Mouse (Mus musculus) intestine, embryonic 15.5 days (tissue): ENCODE results near the gene Fastk. TPM values are rescaled to one million over a fixed set of nuclear protein-coding genes. Genes with fewer than 3 reads are reported as not detected.

Source experiments
- ATAC-seq: fragments of 200-750 bp; cut with Nextera tagmentation; 2 replicates; pipeline ENCODE4 v1.8.0; 2017; ENCODE audit warnings: moderate TSS enrichment, moderate library complexity
- H3K27ac ChIP-seq: fragments of 300-500 bp; sonication (generic); 2 replicates; pipeline ENCODE4 v1.5.1; 2015; ENCODE audit warnings: mild to moderate bottlenecking, inconsistent platforms
- H3K27me3 ChIP-seq: fragments of 300-500 bp; sonication (generic); replicated peaks from 2 replicates; pipeline ENCODE4 v1.6.1; 2015; ENCODE audit warnings: inconsistent platforms
- H3K36me3 ChIP-seq: fragments of 300-500 bp; sonication (generic); 2 replicates; pipeline ENCODE4 v1.6.1; 2015; ENCODE audit warnings: inconsistent platforms
- H3K4me1 ChIP-seq: fragments of 300-500 bp; sonication (generic); replicated peaks from 2 replicates; pipeline ENCODE4 v1.6.1; 2015; ENCODE audit warnings: inconsistent platforms
- H3K4me2 ChIP-seq: fragments of 300-500 bp; sonication (generic); replicated peaks from 2 replicates; pipeline ENCODE4 v1.6.1; 2015; ENCODE audit warnings: mild to moderate bottlenecking, inconsistent platforms
- H3K4me3 ChIP-seq: fragments of 300-500 bp; sonication (generic); replicated peaks from 2 replicates; pipeline ENCODE4 v1.5.1; 2015; ENCODE audit warnings: inconsistent platforms
- H3K9ac ChIP-seq: fragments of 300-500 bp; sonication (generic); 2 replicates; pipeline ENCODE4 v1.6.1; 2015; ENCODE audit warnings: inconsistent platforms
- H3K9me3 ChIP-seq: fragments of 300-500 bp; sonication (generic); 2 replicates; pipeline ENCODE4 v1.6.1; 2016; ENCODE audit warnings: inconsistent platforms
- WGBS: fragments of 180-500 bp; shearing (Covaris S2); methylation state at CpG from one replicate; pipeline ENCODE4 v1.1.7; 2015; 5-methylcytosine and 5-hydroxymethylcytosine counted together
- polyA plus RNA-seq: library from polyadenylated mRNA; unstranded; fragments of >200 nt; fragmentation: Nextera tagmentation; extraction: Ambion mirVana; gene quantifications from 2 replicates; pipeline ENCODE4 v1.2.1, GENCODE M21; 2015

The Fastk gene
- polyA plus RNA-seq, 1 experiment from 2014 or later: 104 TPM

GRCm38 (mm10) chr5:24426556-24427284 is 18.4 kb downstream of the Fastk start:
- Histone ChIP-seq H3K4me3 (peak overlapping the region; percentile 62), H3K36me3 (peaks cover 25% of the 10 kb centered on the region), H3K9ac (peak overlapping the region; percentile 57), H3K4me2 (peak overlapping the region; percentile 81), H3K27me3 (no peaks in the 10 kb centered on the region), H3K4me1 (peaks cover 38% of the 10 kb centered on the region), H3K27ac (peak overlapping the region; percentile 84), H3K9me3 (no peaks in the 10 kb centered on the region)
- no peak for ATAC-seq
- WGBS: 12% methylated on average over 9 of the region's 9 CpGs

GRCm38 (mm10) chr5:24426037-24426432 is 19.1 kb downstream of the Fastk start:
- ATAC-seq: no peak
- Histone ChIP-seq H3K36me3 (peaks cover 18% of the 10 kb centered on the region), H3K4me3 (peak overlapping the region; percentile 62), H3K27me3 (no peaks in the 10 kb centered on the region), H3K4me2 (peak overlapping the region; percentile 81), H3K9me3 (no peaks in the 10 kb centered on the region), H3K4me1 (peaks cover 38% of the 10 kb centered on the region), H3K27ac (peak overlapping the region; percentile 90), H3K9ac (peak overlapping the region; percentile 57)
- WGBS: 1% methylated on average over 10 of the region's 10 CpGs

- Histone ChIP-seq H3K9ac (peak overlapping the region; percentile 57), H3K27me3 (no peaks in the 10 kb centered on the region), H3K9me3 (no peaks in the 10 kb centered on the region), H3K4me2 (peak overlapping the region; percentile 81), H3K4me1 (peaks cover 38% of the 10 kb centered on the region), H3K36me3 (peaks cover 13% of the 10 kb centered on the region), H3K4me3 (peak overlapping the region; percentile 62), H3K27ac (peak overlapping the region; percentile 90)
- WGBS: under 1% methylated on average over 29 of the region's 30 CpGs
- ATAC-seq: 0 out of 2 replicates have a peak, but pooled peaks have one; percentile 2
Measured at GRCm38 (mm10) chr5:24425421-24426036, 19.6 kb downstream of the Fastk start.

GRCm38 (mm10) chr5:24424861-24425411 is 20.2 kb downstream of the Fastk start:
- Histone ChIP-seq H3K4me2 (peak overlapping the region; percentile 81), H3K27me3 (no peaks in the 10 kb centered on the region), H3K4me1 (peaks cover 38% of the 10 kb centered on the region), H3K9me3 (no peaks in the 10 kb centered on the region), H3K4me3 (peak overlapping the region; percentile 62), H3K9ac (peak overlapping the region; percentile 57), H3K36me3 (peaks cover 8% of the 10 kb centered on the region), H3K27ac (peak overlapping the region; percentile 90)
- WGBS: under 1% methylated on average over 60 of the region's 60 CpGs
- peak; percentile 43 for ATAC-seq

GRCm38 (mm10) chr5:24424004-24424781 is 20.9 kb downstream of the Fastk start:
- Histone ChIP-seq H3K27ac (peak overlapping the region; percentile 90), H3K27me3 (no peaks in the 10 kb centered on the region), H3K9ac (peak overlapping the region; percentile 57), H3K4me3 (peak overlapping the region; percentile 62), H3K4me1 (peaks cover 38% of the 10 kb centered on the region), H3K4me2 (peak overlapping the region; percentile 81), H3K9me3 (no peaks in the 10 kb centered on the region), H3K36me3 (0 out of 2 replicates have a peak, but pooled peaks cover under 1% of the 10 kb centered on the region)
- ATAC-seq: no peak
- whole genome bisulfite sequencing: 10% methylated on average over 21 of the region's 21 CpGs

DNA sequence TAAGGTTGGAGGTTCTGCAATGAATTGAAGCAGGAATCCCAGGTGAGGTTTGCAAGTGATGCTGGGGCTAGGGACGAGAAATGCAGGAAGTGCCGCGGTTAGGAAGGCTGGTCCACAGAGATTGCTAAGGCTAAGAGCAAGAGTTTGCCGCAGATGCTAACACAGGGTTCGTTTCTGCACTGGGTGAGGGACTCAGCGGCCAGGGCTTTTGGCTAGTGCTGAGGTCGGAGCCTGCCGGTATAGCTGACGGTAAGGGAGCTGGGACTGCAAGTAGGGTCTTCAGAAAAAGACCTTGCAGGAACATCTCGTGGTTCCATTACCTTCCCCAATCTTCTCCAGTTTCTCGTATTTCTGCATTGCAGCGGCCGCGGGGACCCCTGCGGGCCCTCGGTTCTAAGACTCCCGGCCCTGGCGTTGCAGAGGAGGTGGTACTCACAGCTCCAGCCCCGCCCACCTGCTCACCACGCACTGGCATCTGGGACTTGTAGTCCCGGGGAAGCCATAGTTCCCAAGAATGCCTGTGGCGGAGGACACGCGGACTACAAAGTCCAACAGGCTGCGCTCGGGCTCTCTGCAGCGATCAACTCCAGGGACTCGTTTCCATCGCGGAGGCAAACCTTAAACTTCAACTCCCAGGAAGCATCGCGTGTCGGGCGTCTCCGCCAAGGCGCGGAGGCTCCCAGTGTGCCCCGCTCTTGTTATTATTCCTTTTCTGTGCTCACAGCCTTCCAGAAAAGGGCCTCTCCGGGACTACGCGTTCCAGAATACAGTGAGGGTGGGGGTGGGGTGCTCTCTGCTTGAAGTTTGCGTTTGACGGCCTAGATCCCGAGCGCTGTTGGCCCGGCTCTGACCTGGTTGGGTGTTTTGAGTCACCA is 21.7 kb downstream of the Fastk start, which contains the start of the genes Cdk5 and Slc4a2:
TSS of gene Cdk5 (minus strand) at position 402 of the 875 bp plus-strand sequence.
TSS of gene Slc4a2 (plus strand) at position 709 of the 875 bp plus-strand sequence.
- Histone ChIP-seq H3K9me3 (no peaks in the 10 kb centered on the region), H3K4me2 (peak within 1 kb of the TSS; percentile 81), H3K4me3 (peak within 1 kb of the TSS; percentile 62), H3K36me3 (no peaks in the 10 kb centered on the region), H3K9ac (peak within 1 kb of the TSS; percentile 66), H3K27me3 (no peaks in the 10 kb centered on the region), H3K4me1 (peaks cover 33% of the 10 kb centered on the region), H3K27ac (peak within 1 kb of the TSS; percentile 90)
- 0% methylated on average over 46 of the region's 46 CpGs for WGBS
- ATAC-seq: peak; percentile 91

DNA sequence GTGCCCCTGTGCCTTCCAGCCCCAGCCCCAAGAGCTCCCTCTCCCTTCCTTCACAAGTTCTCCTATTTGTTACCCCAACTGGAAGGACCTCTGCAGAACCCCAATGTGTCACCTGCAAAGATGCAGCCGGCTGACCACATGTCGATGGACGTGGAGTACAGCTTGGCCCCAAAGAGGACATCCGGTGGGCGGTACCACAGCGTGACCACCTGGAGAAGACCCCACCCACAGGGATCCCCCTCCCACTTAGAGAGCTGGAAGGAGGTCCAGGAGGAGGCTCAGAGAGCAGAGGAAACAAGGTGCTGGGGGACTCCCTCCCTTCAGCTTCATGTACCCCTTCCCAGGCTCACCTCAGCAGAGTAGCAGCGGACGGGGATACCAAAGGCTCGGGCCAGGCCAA is 24.7 kb downstream of the Fastk start:
- no peak for ATAC-seq
- H3K4me1 ChIP-seq: peaks cover 22% of the 10 kb centered on the region
- H3K36me3 ChIP-seq: no peaks in the 10 kb centered on the region
- H3K27ac ChIP-seq: no peak overlapping the region
- no peak overlapping the region for H3K9ac ChIP-seq
- 88% methylated on average over 9 of the region's 9 CpGs for WGBS
- H3K4me3 ChIP-seq: no peak overlapping the region
- no peak overlapping the region for H3K4me2 ChIP-seq
- no peaks in the 10 kb centered on the region for H3K9me3 ChIP-seq
- H3K27me3 ChIP-seq: no peaks in the 10 kb centered on the region

DNA sequence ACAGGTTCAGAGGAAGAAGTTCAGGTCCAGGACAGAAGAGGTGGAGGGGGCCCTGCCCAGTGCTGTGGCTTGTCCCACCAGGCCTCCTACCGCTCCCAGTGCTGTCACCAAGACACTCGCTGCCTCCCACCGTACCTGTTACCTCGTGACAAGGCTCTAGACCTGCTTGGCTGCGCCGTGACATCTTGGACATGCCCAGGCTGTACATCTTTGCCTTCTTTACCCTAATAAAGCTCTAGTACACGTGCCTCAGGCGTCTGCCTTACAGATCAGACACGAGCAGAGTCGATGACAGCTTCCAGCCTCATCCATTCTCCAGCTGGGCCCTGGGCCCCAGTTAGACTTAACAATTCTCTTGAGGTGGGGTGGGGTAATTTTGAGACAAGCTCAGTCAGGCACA is 27.5 kb downstream of the Fastk start:
- Histone ChIP-seq H3K4me1 (peaks cover 16% of the 10 kb centered on the region), H3K9me3 (no peaks in the 10 kb centered on the region), H3K4me2 (no peak overlapping the region), H3K27ac (no peak overlapping the region), H3K27me3 (no peaks in the 10 kb centered on the region), H3K36me3 (no peaks in the 10 kb centered on the region), H3K4me3 (no peak overlapping the region), H3K9ac (no peak overlapping the region)
- 87% methylated on average over 10 of the region's 10 CpGs for WGBS
- ATAC-seq: no peak

GRCm38 (mm10) chr5:24416222-24416736 is 28.8 kb downstream of the Fastk start:
- Histone ChIP-seq H3K4me2 (peak overlapping the region; percentile 25; the same call in 1 of the 2 replicates), H3K4me3 (no peak overlapping the region), H3K27me3 (no peaks in the 10 kb centered on the region), H3K36me3 (no peaks in the 10 kb centered on the region), H3K9me3 (no peaks in the 10 kb centered on the region), H3K9ac (no peak overlapping the region), H3K4me1 (peaks cover 14% of the 10 kb centered on the region), H3K27ac (no peak overlapping the region)
- peak; percentile 72 for ATAC-seq
- WGBS: 3% methylated on average over 21 of the region's 21 CpGs

DNA sequence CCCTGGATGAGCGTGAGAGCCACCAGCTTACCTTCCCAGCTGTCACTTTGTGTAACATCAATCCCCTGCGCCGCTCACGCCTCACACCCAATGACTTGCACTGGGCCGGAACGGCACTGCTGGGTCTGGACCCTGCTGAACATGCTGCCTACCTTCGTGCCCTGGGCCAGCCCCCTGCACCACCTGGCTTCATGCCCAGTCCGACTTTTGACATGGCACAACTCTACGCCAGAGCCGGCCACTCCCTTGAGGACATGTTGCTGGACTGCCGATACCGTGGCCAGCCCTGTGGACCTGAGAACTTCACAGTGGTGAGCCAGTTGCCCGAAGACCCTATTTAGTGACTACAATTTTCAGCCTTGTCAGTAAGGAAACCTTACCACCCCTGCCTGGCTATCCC is 31.1 kb downstream of the Fastk start:
- no peak overlapping the region for H3K4me3 ChIP-seq
- 84% methylated on average over 13 of the region's 13 CpGs for WGBS
- H3K27me3 ChIP-seq: no peaks in the 10 kb centered on the region
- H3K4me2 ChIP-seq: 0 out of 2 replicates have a peak overlapping the region, but pooled peaks have one; percentile 12
- no peaks in the 10 kb centered on the region for H3K9me3 ChIP-seq
- ATAC-seq: no peak
- H3K4me1 ChIP-seq: peaks cover 14% of the 10 kb centered on the region
- H3K27ac ChIP-seq: no peak overlapping the region
- H3K9ac ChIP-seq: no peak overlapping the region
- no peaks in the 10 kb centered on the region for H3K36me3 ChIP-seq
